In the genomic region with DNA sequence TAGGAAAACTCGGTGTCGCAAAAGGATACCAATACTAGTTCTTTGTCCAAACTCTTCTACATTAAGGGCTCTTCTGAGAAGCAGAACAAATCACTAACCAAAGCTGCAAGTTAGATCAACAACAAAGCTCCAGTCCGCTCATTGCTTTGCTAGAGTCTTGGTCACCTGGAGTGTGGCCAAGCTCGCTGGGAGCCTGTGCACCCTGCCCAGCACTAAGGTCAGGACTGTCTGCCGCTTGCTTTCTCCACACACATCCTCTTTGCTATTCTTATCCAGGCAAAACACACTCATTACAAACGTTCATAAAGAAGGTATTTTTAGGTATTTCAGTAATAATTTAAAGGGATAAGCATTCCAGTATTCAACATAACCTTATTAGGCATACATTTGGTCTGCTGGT, we compare ENCODE assay signal across 9 mouse cellular contexts.
DNase-seq lines count a peak whose midpoint lies in the region; ATAC-seq lines count a peak whose summit lies in the region.
"Had no signal": no experiment of that assay in that cellular context is flagged by ENCODE, and none has a peak within 500 bp of the region (broad histone marks: within the 10 kb centered on the region; RNA-seq: fewer than 3 reads in every experiment).

No protein-coding gene starts in this region.

- no peak for ATAC-seq in erythroblast, adult 5-6 weeks (replicated peaks; ENCODE audit: low FRiP score, poor library complexity, severe bottlenecking)
- ATAC-seq in megakaryocyte progenitor cell, adult 5-6 weeks (replicated peaks; ENCODE audit: poor library complexity), result no peak
- ATAC-seq in forebrain, embryonic 16.5 days, result no peak

- H3K9me3 ChIP-seq in forebrain, embryonic 16.5 days (ENCODE audit: control insufficient read depth, low read length), result no peaks in the 10 kb centered on the region

- no peak overlapping the region for H3K4me2 ChIP-seq in forebrain, embryonic 16.5 days (ENCODE audit: low read length)

- peaks cover 3% of the 10 kb centered on the region; the same call in 1 of the 2 replicates for H3K4me1 ChIP-seq in forebrain, embryonic 16.5 days (replicated peaks; ENCODE audit: control insufficient read depth, insufficient read depth, low read length)

- H3K27me3 ChIP-seq in forebrain, embryonic 16.5 days (replicated peaks; ENCODE audit: control insufficient read depth, insufficient read depth, low read length), result no peaks in the 10 kb centered on the region

- no peak overlapping the region for H3K27ac ChIP-seq in forebrain, embryonic 16.5 days (ENCODE audit: low read length)
- H3K27ac ChIP-seq: liver, embryonic 14.5 days had no signal

- H3K36me3 ChIP-seq in forebrain, embryonic 16.5 days (ENCODE audit: control insufficient read depth, insufficient read depth), result no peaks in the 10 kb centered on the region

- H3K9ac ChIP-seq in forebrain, embryonic 16.5 days (replicated peaks; ENCODE audit: low read depth, low read length), result no peak overlapping the region
- H3K9ac ChIP-seq: liver, embryonic 14.5 days had no signal

- peak; percentile 46 for DNase-seq in 3134 (ENCODE audit: extremely low read depth, insufficient read length, low spot score)
- DNase-seq in Muller cell, postnatal 12 days (ENCODE audit: inconsistent ontology term), result peak; percentile 75
- peak; percentile 66 for DNase-seq in gastrocnemius, postnatal 10 days
- peak; percentile 90 for DNase-seq in kidney, postnatal 10 days
- DNase-seq in ovary, postnatal 36 days (ENCODE audit: low spot score), result peak; percentile 53

- WGBS in forebrain, embryonic 16.5 days, result 66% methylated on average over 6 of the region's 6 CpGs

- H3K4me3 ChIP-seq in forebrain, embryonic 16.5 days (replicated peaks; ENCODE audit: low read length), result no peak overlapping the region
